Mouse (Mus musculus): Measurements from ENCODE around the gene Slc25a43.

The Slc25a43 gene

DNA sequence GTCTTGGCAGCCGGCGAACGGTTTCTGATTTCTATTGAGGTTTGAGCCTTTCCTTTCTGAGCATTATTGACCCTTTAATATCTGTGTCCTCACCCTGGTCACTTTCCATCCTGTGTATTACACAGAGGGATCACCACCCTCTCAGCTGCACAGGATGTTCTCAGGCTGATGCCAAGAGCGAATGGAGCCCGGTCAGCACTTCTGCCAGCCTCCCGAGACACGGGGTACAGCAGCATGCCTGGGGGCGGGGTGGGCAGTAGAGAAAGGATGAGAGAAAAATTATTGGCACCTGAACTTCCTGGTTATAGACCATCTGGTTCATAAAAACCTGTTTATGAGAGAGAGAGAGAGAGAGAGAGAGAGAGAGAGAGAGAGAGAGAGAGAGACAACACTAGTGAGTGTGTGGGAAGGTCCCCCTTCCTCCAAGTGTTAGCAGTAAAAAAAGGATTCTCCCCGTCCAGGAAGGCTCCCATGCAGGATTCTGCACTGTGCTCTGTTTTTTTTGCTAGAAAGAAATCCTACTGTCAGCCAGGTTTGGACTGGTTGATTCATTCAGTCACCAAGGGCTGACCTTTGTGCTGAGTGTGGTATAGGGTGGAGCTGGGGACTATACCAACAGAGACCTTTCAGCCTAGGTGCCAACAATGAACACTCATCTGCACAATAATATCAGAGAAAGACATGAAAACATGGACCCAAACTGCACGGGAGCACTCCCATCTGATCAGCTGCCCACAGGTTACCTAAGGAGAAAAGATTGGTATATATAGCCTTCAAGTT, 80.7 kb downstream of the Slc25a43 start:
- DNase-seq (ENCODE audit: low spot score in 2 of 2), result no peak

DNA sequence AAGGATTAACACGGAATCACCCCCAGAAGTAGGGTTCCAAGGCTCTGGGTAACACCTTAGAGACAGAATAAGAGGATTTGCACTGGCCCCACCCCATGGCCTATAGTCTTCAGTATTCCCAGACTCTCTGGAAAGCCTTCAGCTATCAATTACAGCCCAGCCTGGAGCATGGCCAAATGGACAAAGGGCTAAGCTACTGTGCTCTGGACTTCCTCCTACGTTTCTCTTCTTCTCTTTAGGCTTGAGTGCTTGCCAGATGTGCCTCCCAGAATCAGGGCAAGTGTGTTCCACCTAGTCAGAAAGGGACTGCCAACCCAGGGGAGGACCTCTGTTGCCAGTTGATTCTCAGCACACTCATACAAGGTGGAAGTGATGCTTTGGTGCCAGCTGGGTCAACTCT, 81.6 kb downstream of the Slc25a43 start:
- DNase-seq (ENCODE audit: low spot score in 2 of 2), result no peak
